Mouse (Mus musculus): ENCODE data around the gene Zfp536.

The Zfp536 gene

DNA sequence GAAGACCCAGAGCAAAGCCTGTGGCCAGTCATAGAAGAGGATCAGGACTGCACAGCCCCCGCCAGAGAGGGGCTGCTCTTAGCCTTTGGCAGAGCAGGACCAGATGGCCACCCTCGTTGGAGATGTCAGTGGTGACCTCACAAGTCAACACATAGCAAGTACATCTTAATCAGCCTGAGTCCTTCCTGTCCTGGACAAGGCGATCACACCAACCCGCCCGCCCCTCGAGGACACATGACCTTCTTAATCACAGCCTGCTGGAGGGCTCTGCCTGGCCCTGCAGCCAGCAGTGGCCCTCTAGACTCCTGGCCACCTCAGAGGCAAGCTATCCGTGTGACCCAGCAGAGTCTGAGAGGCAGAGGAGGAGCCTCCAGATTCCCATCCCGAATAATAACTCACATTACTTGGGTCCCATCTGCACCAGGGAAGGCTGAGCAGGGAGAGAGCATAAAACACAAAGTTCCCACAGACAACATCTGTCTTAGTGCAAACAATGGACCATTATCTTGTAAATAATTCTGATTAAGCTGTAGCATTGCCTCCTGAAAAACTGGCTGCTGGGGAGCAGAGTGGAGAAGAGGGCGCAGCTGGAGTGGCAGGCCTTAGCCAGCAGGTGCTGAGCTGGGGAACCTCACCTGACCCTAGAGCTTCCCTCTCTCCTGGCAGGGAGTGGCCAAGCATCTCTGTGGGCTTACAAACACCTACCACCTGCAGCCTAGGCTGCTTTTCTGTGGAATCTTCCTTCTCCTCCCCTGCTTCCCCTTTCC, 306.8 kb downstream of the Zfp536 start:
- no peak for DNase-seq (ENCODE audit: low read depth)

DNA sequence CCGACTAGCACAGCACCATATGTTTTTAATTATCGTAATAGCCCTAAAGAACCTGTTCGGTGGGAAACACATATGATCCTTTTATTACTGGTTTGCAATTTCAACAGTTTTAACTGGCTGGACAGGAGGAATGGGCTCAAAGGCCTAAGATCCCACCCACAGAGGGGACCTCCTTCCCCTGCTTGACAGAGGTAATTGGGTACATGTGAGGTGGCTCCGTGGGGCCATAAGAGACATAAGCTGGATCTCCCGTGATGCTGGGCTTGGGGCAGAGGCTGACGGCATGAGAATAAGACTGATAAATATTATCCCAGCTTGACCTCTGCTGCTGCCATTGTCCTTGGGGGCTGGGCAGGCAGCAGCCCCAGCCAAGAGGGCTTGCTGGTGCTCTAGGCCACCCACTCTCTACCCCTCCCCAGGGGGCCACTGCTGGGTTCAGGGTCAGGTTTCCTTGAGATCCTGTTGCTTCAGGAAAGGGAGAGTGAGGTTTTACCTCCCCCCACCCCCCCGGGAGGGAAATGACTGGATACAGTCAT, 309.2 kb downstream of the Zfp536 start:
- no peak for DNase-seq (ENCODE audit: low read depth)

DNA sequence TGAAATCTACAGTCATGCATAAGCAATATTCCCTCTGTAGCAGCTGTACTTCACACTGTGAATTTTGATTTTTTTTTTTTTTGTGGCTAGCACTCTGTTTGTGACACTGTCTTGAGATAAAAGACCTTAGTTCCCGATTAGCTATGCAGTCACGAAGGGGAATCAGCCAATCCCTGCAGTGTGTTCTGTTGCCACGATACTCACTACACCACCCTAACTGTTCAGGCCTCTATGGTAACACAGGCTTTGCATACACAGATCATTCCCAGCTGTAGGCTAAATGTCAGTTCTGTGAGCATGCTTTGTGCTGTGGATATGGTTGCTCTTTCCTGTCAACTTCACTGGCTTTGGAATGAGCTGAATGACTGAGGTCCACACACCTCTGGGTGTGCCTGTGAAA, 325.9 kb downstream of the Zfp536 start:
- no peak for DNase-seq (ENCODE audit: low read depth)

DNA sequence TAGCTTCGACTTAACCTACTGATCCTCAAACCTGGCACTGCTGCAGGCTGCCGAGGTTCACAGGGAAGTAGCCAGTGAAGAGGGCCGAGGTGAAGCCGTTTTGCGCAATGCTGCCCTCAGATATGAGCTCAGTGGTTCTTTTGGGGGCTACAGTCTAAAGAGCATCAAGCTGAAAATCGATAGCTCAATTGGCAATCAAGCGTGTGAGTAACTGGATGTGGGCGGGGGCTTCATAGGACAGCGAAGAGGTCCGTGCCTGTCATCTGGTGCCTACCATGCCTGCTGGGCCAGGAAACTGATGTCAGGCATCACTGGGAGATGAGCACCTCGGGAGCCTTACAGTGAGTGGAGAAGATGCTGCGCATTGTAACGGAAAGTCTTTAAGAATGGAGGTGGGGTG, 333.5 kb downstream of the Zfp536 start:
- no peak for DNase-seq (ENCODE audit: low read depth)

DNA sequence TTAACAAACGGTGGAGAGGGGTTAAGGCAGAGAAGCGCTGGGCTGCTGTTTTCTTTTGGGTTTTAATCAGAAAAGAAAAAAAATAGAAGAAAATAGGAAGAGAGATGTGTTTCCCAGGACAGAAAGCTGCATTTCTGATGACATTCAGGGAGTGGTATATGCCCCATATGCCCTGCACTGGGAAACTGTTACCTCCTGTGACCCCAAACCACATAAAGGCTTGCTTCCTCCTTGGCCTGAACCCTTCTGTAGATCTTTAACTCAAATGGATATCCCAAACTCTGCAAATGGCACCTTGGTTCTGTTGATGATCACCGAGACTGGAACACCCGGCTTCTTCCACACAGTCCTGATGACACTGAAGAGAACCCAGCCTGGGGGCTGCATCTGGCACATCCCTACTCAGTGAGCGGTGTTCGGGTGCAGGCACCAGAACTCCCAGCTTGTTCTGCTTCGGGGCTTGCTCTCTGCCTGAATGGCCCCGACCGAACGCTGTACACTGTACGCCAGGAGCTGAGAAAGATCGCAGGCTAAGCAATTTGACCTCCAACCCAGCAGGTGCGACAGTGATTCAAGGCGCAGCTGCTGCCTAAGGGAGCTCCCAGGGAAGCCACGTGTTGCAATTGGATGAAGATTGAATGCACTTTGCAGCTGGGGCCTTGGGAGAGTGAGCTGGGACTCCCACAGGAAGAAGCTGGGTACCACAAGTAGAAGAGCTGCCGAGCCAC, 334.2 kb downstream of the Zfp536 start:
- no peak for DNase-seq (ENCODE audit: low read depth)

DNA sequence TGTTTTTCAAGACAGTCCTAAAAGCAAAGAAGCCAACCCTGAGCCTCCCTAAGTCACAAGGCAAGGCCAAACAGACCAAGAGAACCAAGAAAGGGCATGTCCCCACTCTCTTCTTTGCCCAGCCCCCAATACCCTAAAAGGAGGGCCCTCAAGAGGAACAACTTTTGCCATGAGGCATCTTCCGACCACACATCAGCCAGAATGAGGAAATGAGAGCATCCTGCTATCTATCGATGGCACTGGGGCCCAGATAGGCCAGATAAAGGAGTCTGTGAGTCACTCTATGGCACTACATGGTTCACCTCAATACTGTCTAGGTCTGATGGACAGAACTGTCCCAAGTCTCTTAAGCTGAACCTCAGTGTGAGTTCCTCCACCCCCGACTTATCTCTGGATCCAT, 335.6 kb downstream of the Zfp536 start:
- DNase-seq (ENCODE audit: low read depth): no peak

DNA sequence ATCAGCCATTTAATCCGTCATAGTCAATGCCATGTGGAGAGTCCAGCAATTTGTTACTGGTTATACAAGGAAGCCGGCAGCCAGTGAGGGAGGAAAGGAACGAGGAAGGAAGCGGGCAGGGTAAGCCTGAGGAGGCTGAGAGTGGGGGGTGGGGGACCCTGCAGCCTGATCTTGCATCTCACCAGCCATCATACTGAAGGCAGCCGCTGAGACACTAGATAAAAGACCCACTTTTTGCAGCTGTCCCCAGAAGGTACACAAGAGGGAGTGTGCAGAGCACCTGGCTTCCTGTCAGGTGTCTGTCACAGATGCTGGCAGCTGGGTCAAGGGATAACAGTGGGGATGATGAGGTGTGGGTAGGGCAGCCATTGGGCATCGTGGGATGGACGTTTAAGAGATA, 340.3 kb downstream of the Zfp536 start:
- DNase-seq (ENCODE audit: low read depth): no peak

DNA sequence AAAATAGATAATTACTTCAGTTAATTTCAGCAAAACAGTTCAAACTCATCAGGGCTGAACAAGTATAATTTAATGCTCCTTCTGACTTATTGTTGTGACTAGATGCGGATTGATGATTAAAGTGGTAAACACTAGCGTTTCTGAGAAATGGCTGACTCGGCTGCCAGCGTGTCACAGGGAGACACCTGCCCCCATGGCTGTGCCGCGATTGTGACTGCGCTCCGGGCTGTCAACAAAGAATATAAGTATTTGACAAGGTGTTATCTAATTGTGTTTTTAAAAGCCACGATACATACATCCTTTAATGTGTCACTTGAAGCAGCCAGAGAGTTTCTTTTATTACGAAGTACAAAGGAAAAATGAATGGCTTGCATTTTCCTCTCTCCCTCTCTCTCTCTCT, 342.0 kb downstream of the Zfp536 start:
- DNase-seq (ENCODE audit: low read depth): no peak

DNA sequence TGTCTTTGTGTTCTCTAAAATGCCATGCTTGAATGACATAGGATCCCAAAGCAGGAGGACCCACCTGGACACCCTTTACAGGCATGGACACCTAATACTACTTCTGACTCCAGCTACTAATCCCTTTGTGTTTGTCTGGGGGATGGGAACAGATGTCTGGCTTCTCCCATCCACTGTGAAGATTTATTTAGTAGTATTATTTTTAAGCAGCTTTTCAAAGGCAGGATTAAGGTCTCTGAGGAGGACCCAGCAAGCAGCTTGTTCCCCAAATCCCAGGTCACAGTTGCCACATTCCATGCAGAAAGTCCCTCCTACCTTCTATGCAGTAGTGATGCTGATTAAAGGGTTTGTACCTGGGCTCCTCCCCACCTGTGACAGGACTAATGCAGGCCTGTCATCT, 347.4 kb downstream of the Zfp536 start:
- no peak for DNase-seq (ENCODE audit: low read depth)

DNA sequence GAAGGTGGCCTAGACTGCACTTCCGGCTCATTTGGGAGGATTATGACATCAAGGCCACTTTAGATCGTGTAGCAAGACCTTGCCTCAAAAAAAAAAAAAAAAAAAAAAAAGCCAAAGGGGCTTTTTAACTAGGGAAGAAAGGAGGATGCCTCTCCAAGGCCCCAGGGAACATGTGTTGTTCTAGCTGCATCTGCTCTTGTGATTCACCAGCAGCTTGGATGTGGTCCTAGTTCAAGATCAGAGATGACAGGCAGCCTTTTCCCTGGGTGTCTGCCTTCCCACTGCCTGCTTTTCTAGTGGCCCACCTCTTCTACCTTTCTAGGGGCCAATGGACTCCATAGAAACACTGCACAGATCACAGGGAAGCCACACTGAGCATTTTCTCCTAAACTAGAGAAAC, 350.5 kb downstream of the Zfp536 start:
- DNase-seq (ENCODE audit: low read depth): no peak

Data from c-Kit-positive CD71-positive TER-119-negative erythroid progenitor cells, embryonic 14.5 days (primary cell).